Mouse (Mus musculus): ENCODE data around the gene Pom121l12. TPM values are rescaled to one million over a fixed set of nuclear protein-coding genes. Genes with fewer than 3 reads are reported as not detected.

Pom121l12 gene
- not detected in 2 replicates for polyA plus RNA-seq (2016; fragmentation: Nextera tagmentation; extraction: Ambion mirVana)

- no peak within 1 kb of the TSS for H3K4me3 ChIP-seq
- no peak within 1 kb of the TSS for H3K27ac ChIP-seq (replicated peaks)
- H3K4me2 ChIP-seq (replicated peaks): no peak within 1 kb of the TSS
- H3K36me3 ChIP-seq: no peaks in the 10 kb centered on the region
- no peak for ATAC-seq (ENCODE audit: low FRiP score, low read depth)
- WGBS: 89% methylated on average over 11 of the region's 11 CpGs
- no peaks in the 10 kb centered on the region for H3K4me1 ChIP-seq
- no peak within 1 kb of the TSS for H3K9ac ChIP-seq (replicated peaks)
- H3K9me3 ChIP-seq: no peaks in the 10 kb centered on the region
- no peaks in the 10 kb centered on the region for H3K27me3 ChIP-seq
These were observed at the start of gene Pom121l12 for GRCm38 (mm10) chr11:14598976-14599375. TSS of gene Pom121l12 (plus strand) at chr11:14599276.

DNA sequence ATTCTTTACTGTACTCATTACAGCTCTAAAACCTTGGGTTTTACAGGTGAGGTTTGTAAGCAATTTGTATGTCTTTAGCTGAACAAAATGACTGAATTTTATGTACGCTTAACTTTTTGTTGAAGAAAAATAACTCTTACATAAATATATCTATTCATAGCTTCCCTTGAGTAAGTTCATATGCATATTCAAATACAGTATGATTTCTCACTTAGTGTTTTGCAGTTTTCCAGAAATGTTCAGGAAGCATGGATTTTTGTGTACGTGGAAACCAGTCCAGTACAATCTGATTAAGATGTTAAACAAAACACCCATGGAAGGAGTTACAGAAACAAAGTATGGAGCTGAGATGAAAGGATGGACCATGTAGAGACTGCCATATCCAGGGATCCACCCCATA, 12.8 kb downstream of the Pom121l12 start:
- 89% methylated on average over 2 of the region's 2 CpGs for WGBS
- Histone ChIP-seq H3K4me3 (no peak overlapping the region), H3K9ac (replicated peaks) (no peak overlapping the region), H3K4me2 (replicated peaks) (no peak overlapping the region), H3K4me1 (no peaks in the 10 kb centered on the region), H3K27ac (replicated peaks) (no peak overlapping the region), H3K27me3 (no peaks in the 10 kb centered on the region), H3K9me3 (no peaks in the 10 kb centered on the region), H3K36me3 (no peaks in the 10 kb centered on the region)
- ATAC-seq (ENCODE audit: low FRiP score, low read depth): no peak
